In the genomic region with DNA sequence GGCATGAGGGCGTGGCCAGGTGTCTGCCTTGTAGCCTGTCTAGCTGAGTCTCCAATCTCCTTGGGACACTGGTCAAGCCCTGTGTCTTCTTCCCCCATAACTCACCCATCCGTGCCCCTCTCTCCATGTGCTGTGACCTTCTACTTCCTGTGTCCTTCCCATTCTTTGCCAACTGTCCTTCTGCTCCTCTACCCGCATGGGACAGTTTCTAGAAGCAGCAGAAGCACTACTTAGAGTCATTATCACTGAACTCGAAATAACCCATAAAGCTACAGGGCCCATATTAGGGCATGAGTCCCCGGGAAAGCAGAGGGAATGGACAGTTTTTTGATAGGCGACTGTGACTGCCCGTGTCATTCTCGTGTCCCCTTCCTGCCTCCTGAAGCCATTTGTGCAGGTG, we compare ENCODE assay signal across 20 mouse cellular contexts.
DNase-seq lines count a peak whose midpoint lies in the region; ATAC-seq and TF ChIP-seq lines count a peak whose summit lies in the region.
"Had no signal": no experiment of that assay in that cellular context is flagged by ENCODE, and none has a peak within 500 bp of the region (broad histone marks: within the 10 kb centered on the region; RNA-seq: fewer than 3 reads in every experiment).

No protein-coding gene starts in this region.

- no peaks in the 10 kb centered on the region; the same call in 1 of the 2 replicates for H3K36me3 ChIP-seq in heart, adult 2 months (ENCODE audit: control insufficient read depth, insufficient read depth, low read length)
- no peaks in the 10 kb centered on the region for H3K36me3 ChIP-seq in heart, embryonic 13.5 days
- no peaks in the 10 kb centered on the region for H3K36me3 ChIP-seq in neural tube, embryonic 13.5 days
- no peaks in the 10 kb centered on the region for H3K36me3 ChIP-seq in neural tube, embryonic 15.5 days
- H3K36me3 ChIP-seq: embryonic facial prominence, embryonic 15.5 days; intestine, embryonic 15.5 days had no signal

- TF ChIP-seq POLR2A in heart, adult 2 months (IDR thresholded peaks at IDR 0.05; ENCODE audit: insufficient read depth, low read depth, low read length) = no peak

- H3K9ac ChIP-seq in heart, adult 2 months (ENCODE audit: low read depth, low read length) = no peak overlapping the region
- H3K9ac ChIP-seq in heart, embryonic 13.5 days = peak overlapping the region; percentile 19
- H3K9ac ChIP-seq in neural tube, embryonic 13.5 days = no peak overlapping the region
- no peak overlapping the region for H3K9ac ChIP-seq in neural tube, embryonic 15.5 days (replicated peaks)
- H3K9ac ChIP-seq: embryonic facial prominence, embryonic 15.5 days; hindbrain, embryonic 14.5 days; intestine, embryonic 15.5 days had no signal

- H3K27ac ChIP-seq in heart, adult 2 months = peak overlapping the region; percentile 36
- peak overlapping the region; percentile 98 for H3K27ac ChIP-seq in heart, embryonic 13.5 days (replicated peaks)
- H3K27ac ChIP-seq in neural tube, embryonic 13.5 days (replicated peaks) = peak overlapping the region; percentile 56
- no peak overlapping the region for H3K27ac ChIP-seq in neural tube, embryonic 15.5 days (replicated peaks)
- H3K27ac ChIP-seq: embryonic facial prominence, embryonic 15.5 days; hindbrain, embryonic 14.5 days; intestine, embryonic 15.5 days had no signal

- H3K4me2 ChIP-seq in heart, embryonic 13.5 days = peak overlapping the region; percentile 18
- no peak overlapping the region for H3K4me2 ChIP-seq in neural tube, embryonic 13.5 days
- no peak overlapping the region for H3K4me2 ChIP-seq in neural tube, embryonic 15.5 days
- H3K4me2 ChIP-seq: embryonic facial prominence, embryonic 15.5 days; hindbrain, embryonic 14.5 days; intestine, embryonic 15.5 days had no signal

- TF ChIP-seq EP300 in heart, adult 2 months (IDR thresholded peaks at IDR 0.05; ENCODE audit: insufficient read depth, low read depth, low read length) = no peak

- H3K4me3 ChIP-seq in heart, adult 2 months = no peak overlapping the region
- H3K4me3 ChIP-seq in heart, embryonic 13.5 days = no peak overlapping the region
- H3K4me3 ChIP-seq in neural tube, embryonic 13.5 days = no peak overlapping the region
- H3K4me3 ChIP-seq in neural tube, embryonic 15.5 days (replicated peaks) = no peak overlapping the region
- H3K4me3 ChIP-seq: embryonic facial prominence, embryonic 15.5 days; erythroblast, embryonic 14.5 days; intestine, embryonic 15.5 days had no signal

- no peak for TF ChIP-seq CTCF in heart, adult 2 months (IDR thresholded peaks at IDR 0.05)

- ATAC-seq in heart, embryonic 13.5 days (ENCODE audit: extremely low read depth, insufficient number of reproducible peaks, low FRiP score, low TSS enrichment) = no peak
- no peak for ATAC-seq in neural tube, embryonic 13.5 days (ENCODE audit: low read depth)
- no peak for ATAC-seq in neural tube, embryonic 15.5 days (ENCODE audit: low FRiP score)
- ATAC-seq: forebrain, embryonic 16.5 days; intestine, embryonic 15.5 days had no signal

- H3K27me3 ChIP-seq in heart, adult 2 months (ENCODE audit: control insufficient read depth, insufficient read depth, low read length) = no peaks in the 10 kb centered on the region
- H3K27me3 ChIP-seq in heart, embryonic 13.5 days (replicated peaks) = no peaks in the 10 kb centered on the region
- peaks cover 96% of the 10 kb centered on the region for H3K27me3 ChIP-seq in neural tube, embryonic 13.5 days
- H3K27me3 ChIP-seq in neural tube, embryonic 15.5 days (replicated peaks) = peaks cover 84% of the 10 kb centered on the region
- H3K27me3 ChIP-seq: intestine, embryonic 15.5 days had no signal

- intact Hi-C loops in heart, adult 2 months (cut with DNase I) = loop anchor here (5.0 kb wide), 1 partner anchor 75 kb away; no protein-coding TSS in a partner anchor
- intact Hi-C loops in heart, postnatal 10 days (cut with DNase I) = no loop called here

- H3K4me1 ChIP-seq in heart, adult 2 months (ENCODE audit: control insufficient read depth, insufficient read depth, low read length) = peaks cover 34% of the 10 kb centered on the region
- peaks cover 86% of the 10 kb centered on the region for H3K4me1 ChIP-seq in heart, embryonic 13.5 days
- H3K4me1 ChIP-seq in neural tube, embryonic 13.5 days (replicated peaks) = peaks cover 67% of the 10 kb centered on the region
- peaks cover 49% of the 10 kb centered on the region for H3K4me1 ChIP-seq in neural tube, embryonic 15.5 days

- H3K79me2 ChIP-seq in heart, adult 2 months (replicated peaks; ENCODE audit: control insufficient read depth, insufficient read depth, low read length) = no peaks in the 10 kb centered on the region

- no peak for DNase-seq in heart, adult 2 months
- DNase-seq in heart, adult 8-10 months (ENCODE audit: low spot score) = no peak
- no peak for DNase-seq in heart, postnatal 10 days
- no peak for DNase-seq in T-cell, adult 2 months (ENCODE audit: low spot score)
- DNase-seq: adrenal gland, adult 8-10 months; adrenal gland, postnatal 36 days; cerebellum, adult 2 months; cerebellum, postnatal 14 days; embryo, embryonic 11 days; gastrocnemius, postnatal 25 days; kidney, adult 18-20 months; kidney, postnatal 10 days had no signal

- 64% methylated on average over 8 of the region's 8 CpGs for WGBS in heart, adult 2 months
- 33% methylated on average over 8 of the region's 8 CpGs for WGBS in heart, embryonic 13.5 days
- 88% methylated on average over 8 of the region's 8 CpGs for whole genome bisulfite sequencing in neural tube, embryonic 13.5 days
- WGBS in neural tube, embryonic 15.5 days = 85% methylated on average over 8 of the region's 8 CpGs

- H3K9me3 ChIP-seq in heart, embryonic 13.5 days = no peaks in the 10 kb centered on the region
- H3K9me3 ChIP-seq in neural tube, embryonic 13.5 days = no peaks in the 10 kb centered on the region
- no peaks in the 10 kb centered on the region for H3K9me3 ChIP-seq in neural tube, embryonic 15.5 days (replicated peaks)
- H3K9me3 ChIP-seq: embryonic facial prominence, embryonic 15.5 days; intestine, embryonic 15.5 days had no signal
